Mouse (Mus musculus): Measurements from ENCODE around the gene Fhit. TPM values are rescaled to one million over a fixed set of nuclear protein-coding genes. Genes with fewer than 3 reads are reported as not detected.

The Fhit gene
- polyA plus RNA-seq, 1 experiment from 2014 or later: 8.1 TPM

DNA sequence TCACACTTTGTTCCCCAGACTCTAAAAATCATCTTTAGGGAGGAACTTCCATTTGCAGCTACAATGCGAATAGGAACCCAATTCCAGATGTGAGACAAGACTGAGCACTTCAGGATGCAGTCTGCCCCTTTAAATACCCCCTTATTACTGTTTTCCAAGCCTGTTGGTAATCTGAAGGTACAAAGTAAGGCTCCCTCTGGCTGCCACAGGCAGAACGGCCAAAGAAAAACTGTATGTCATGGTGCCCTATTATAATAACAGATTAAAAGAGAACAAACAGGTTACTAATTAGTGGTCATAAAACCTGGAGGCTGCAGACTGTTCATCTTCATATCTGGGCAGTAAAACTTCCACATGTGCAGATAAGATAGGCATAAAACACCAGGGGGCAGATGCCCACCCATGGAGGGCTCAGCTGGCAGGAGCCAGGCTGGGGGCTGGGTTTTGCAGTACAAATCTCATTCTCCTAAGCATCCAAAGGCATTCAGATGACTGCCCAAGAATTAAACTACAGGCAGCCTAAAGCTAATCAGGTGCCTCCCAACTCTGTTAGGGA is 1439.8 kb downstream of the Fhit start:
- Histone ChIP-seq H3K27me3 (replicated peaks; ENCODE audit: control insufficient read depth, insufficient read depth, low read length) (no peaks in the 10 kb centered on the region), H3K4me2 (ENCODE audit: low read length) (no peak overlapping the region), H3K36me3 (ENCODE audit: control insufficient read depth, insufficient read depth, low read length) (no peaks in the 10 kb centered on the region), H3K27ac (ENCODE audit: low read depth, low read length) (no peak overlapping the region), H3K4me1 (ENCODE audit: control insufficient read depth, insufficient read depth, low read length) (no peaks in the 10 kb centered on the region), H3K4me3 (ENCODE audit: low read depth, low read length) (no peak overlapping the region), H3K9me3 (replicated peaks; ENCODE audit: control insufficient read depth, low read length) (no peaks in the 10 kb centered on the region), H3K9ac (ENCODE audit: low read length) (no peak overlapping the region)
- DNase-seq (ENCODE audit: low spot score) (peak; percentile 5), ATAC-seq (no peak)
- WGBS: 49% methylated on average over 2 of the region's 2 CpGs

DNA sequence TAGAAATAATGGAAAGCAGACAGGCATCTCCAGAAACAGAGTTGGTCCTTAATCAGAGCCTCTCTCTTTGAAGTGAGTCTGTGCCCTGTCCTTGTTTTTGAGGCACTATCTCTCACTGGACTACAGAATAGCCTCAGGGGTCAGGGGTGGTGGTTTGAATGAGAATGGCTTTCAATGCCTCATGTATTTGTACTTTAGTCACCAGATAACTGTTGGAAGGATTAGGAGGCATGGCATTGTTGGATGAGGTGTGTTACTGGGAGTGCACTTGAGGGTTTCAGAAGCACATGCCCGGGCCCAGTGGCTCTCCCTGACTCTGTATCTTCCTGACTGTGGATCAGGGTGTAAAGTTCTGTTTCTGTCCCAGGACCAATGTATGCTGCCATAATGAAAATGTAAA is 1463.2 kb downstream of the Fhit start:
- Histone ChIP-seq H3K4me3 (ENCODE audit: low read depth, low read length) (no peak overlapping the region), H3K4me2 (ENCODE audit: low read length) (no peak overlapping the region), H3K27me3 (replicated peaks; ENCODE audit: control insufficient read depth, insufficient read depth, low read length) (no peaks in the 10 kb centered on the region), H3K4me1 (ENCODE audit: control insufficient read depth, insufficient read depth, low read length) (peaks cover 6% of the 10 kb centered on the region; the same call in 1 of the 2 replicates), H3K36me3 (ENCODE audit: control insufficient read depth, insufficient read depth, low read length) (no peaks in the 10 kb centered on the region), H3K9me3 (replicated peaks; ENCODE audit: control insufficient read depth, low read length) (no peaks in the 10 kb centered on the region), H3K27ac (ENCODE audit: low read depth, low read length) (no peak overlapping the region), H3K9ac (ENCODE audit: low read length) (no peak overlapping the region)
- ATAC-seq: no peak
- WGBS: 77% methylated on average over 1 of the region's 1 CpGs
- no peak for DNase-seq (ENCODE audit: low spot score)

DNA sequence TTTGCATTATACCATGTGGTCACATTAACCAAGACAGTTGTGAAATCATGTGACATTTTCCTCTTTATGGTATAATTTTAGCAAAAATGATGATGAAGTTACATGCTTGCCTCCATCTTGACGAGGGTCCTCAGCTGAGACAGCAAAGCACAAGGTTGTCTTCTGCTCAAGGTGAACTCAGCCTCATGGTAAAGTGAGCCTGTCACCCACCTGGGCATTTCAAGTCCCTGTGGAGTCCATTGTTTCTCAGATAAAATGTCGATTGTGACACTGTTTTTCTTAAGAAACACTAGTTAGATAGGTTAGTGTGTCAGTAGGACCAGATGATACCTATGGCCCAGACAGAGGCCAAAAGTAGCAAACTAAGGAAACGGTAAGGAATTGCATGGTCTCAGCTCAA is 1464.7 kb downstream of the Fhit start:
- no peak overlapping the region for H3K9ac ChIP-seq (ENCODE audit: low read length)
- H3K4me1 ChIP-seq (ENCODE audit: control insufficient read depth, insufficient read depth, low read length): peaks cover 6% of the 10 kb centered on the region; the same call in 1 of the 2 replicates
- H3K27me3 ChIP-seq (replicated peaks; ENCODE audit: control insufficient read depth, insufficient read depth, low read length): no peaks in the 10 kb centered on the region; the same call in 1 of the 2 replicates
- WGBS: 89% methylated on average over 3 of the region's 3 CpGs
- H3K4me3 ChIP-seq (ENCODE audit: low read depth, low read length): no peak overlapping the region
- DNase-seq (ENCODE audit: low spot score) (no peak), ATAC-seq (no peak)
- no peaks in the 10 kb centered on the region for H3K36me3 ChIP-seq (ENCODE audit: control insufficient read depth, insufficient read depth, low read length)
- H3K4me2 ChIP-seq (ENCODE audit: low read length): no peak overlapping the region
- no peak overlapping the region for H3K27ac ChIP-seq (ENCODE audit: low read depth, low read length)
- H3K9me3 ChIP-seq (replicated peaks; ENCODE audit: control insufficient read depth, low read length): no peaks in the 10 kb centered on the region

DNA sequence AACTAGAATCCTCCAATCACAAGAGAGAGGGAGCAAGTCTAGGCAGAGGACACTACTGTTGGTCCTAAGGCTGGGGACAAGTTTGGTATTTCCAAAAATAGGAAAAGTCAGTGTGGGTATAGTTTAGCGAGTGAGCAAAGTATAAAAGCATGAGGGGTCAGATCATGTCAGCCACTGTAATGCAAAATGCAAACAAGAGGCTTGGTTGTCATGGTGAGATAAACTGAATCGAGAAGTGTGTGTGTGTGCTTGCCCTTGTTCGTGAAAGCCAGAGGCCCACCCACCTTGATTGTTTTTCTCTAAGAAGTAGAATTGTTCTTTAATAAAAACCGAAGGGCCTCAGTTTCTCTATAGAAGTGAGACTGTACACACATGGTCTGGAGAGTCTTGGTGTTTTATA is 1465.8 kb downstream of the Fhit start:
- no peak overlapping the region for H3K9ac ChIP-seq (ENCODE audit: low read length)
- no peaks in the 10 kb centered on the region; the same call in 1 of the 2 replicates for H3K27me3 ChIP-seq (replicated peaks; ENCODE audit: control insufficient read depth, insufficient read depth, low read length)
- H3K36me3 ChIP-seq (ENCODE audit: control insufficient read depth, insufficient read depth, low read length): no peaks in the 10 kb centered on the region
- WGBS: 18% methylated on average over 4 of the region's 4 CpGs
- DNase-seq (ENCODE audit: low spot score): peak; percentile 7
- no peak overlapping the region for H3K4me3 ChIP-seq (ENCODE audit: low read depth, low read length)
- H3K27ac ChIP-seq (ENCODE audit: low read depth, low read length): no peak overlapping the region
- ATAC-seq: no peak
- no peaks in the 10 kb centered on the region for H3K9me3 ChIP-seq (replicated peaks; ENCODE audit: control insufficient read depth, low read length)
- peaks cover 6% of the 10 kb centered on the region; the same call in 1 of the 2 replicates for H3K4me1 ChIP-seq (ENCODE audit: control insufficient read depth, insufficient read depth, low read length)
- H3K4me2 ChIP-seq (ENCODE audit: low read length): no peak overlapping the region

DNA sequence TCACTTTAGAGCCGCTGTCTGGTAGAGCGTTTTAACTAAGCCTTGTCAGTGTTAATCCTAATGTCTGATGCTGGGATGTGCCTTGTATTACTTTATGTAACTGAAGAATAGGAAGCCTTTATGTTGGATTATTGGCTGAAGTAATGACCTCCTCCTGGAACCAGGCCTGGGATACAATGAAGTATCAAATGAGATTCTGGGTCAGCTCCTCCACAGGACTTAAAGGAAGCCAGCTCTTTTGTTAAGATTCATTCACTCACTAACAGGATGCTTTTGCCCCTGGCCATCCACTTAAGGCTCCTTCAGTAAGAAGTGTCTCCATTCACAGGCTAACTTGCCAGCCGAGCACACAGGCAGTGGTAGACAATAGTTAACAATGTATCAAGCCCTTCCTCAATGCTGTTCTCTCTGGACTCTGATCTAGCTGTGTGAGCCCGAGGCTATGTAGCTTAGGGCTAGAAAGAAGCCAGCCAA is 1466.6 kb downstream of the Fhit start:
- no peaks in the 10 kb centered on the region; the same call in 1 of the 2 replicates for H3K27me3 ChIP-seq (replicated peaks; ENCODE audit: control insufficient read depth, insufficient read depth, low read length)
- H3K4me1 ChIP-seq (ENCODE audit: control insufficient read depth, insufficient read depth, low read length): peaks cover 6% of the 10 kb centered on the region; the same call in 1 of the 2 replicates
- ATAC-seq: peak; percentile 62
- H3K4me3 ChIP-seq (ENCODE audit: low read depth, low read length): no peak overlapping the region
- DNase-seq (ENCODE audit: low spot score): peak; percentile 59
- H3K9ac ChIP-seq (ENCODE audit: low read length): no peak overlapping the region
- no peak overlapping the region for H3K4me2 ChIP-seq (ENCODE audit: low read length)
- no peaks in the 10 kb centered on the region for H3K9me3 ChIP-seq (replicated peaks; ENCODE audit: control insufficient read depth, low read length)
- no peaks in the 10 kb centered on the region for H3K36me3 ChIP-seq (ENCODE audit: control insufficient read depth, insufficient read depth, low read length)
- no peak overlapping the region for H3K27ac ChIP-seq (ENCODE audit: low read depth, low read length)
- 6% methylated on average over 4 of the region's 4 CpGs for WGBS

DNA sequence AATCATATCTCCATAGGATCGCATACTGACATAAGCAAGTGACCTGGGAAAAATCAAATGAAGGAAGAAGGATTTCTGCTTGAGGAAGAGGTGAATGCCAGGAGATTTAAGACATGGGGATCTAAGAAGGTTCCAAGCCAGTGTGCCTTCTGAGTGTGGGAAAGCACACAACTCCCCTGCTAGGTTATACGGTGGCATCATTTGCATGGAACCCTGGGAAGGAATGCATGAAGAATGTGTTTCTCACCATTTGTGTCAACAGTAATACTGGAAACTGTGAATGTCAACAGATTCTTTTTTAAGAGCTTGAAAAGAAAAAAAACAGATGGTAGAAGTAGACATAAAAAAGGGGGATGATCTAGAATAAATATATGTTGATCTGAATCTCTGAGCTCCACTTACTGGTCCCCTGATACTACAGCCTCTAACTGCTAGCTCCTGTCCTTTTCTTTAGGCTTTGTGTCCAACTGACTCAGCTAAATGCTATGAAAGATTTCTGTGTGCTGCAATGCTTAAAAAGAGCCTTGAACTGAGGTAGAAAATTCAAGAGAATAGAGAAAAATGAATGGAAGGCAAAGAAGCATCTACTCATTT is 1473.1 kb downstream of the Fhit start:
- H3K4me3 ChIP-seq (ENCODE audit: low read depth, low read length): no peak overlapping the region
- no peak overlapping the region for H3K27ac ChIP-seq (ENCODE audit: low read depth, low read length)
- no peaks in the 10 kb centered on the region for H3K4me1 ChIP-seq (ENCODE audit: control insufficient read depth, insufficient read depth, low read length)
- DNase-seq (ENCODE audit: low spot score): no peak
- no peaks in the 10 kb centered on the region for H3K9me3 ChIP-seq (replicated peaks; ENCODE audit: control insufficient read depth, low read length)
- no peaks in the 10 kb centered on the region; the same call in 1 of the 2 replicates for H3K27me3 ChIP-seq (replicated peaks; ENCODE audit: control insufficient read depth, insufficient read depth, low read length)
- no peak overlapping the region for H3K9ac ChIP-seq (ENCODE audit: low read length)
- H3K36me3 ChIP-seq (ENCODE audit: control insufficient read depth, insufficient read depth, low read length): no peaks in the 10 kb centered on the region
- H3K4me2 ChIP-seq (ENCODE audit: low read length): no peak overlapping the region
- no peak for ATAC-seq
- 88% methylated on average over 2 of the region's 2 CpGs for WGBS

DNA sequence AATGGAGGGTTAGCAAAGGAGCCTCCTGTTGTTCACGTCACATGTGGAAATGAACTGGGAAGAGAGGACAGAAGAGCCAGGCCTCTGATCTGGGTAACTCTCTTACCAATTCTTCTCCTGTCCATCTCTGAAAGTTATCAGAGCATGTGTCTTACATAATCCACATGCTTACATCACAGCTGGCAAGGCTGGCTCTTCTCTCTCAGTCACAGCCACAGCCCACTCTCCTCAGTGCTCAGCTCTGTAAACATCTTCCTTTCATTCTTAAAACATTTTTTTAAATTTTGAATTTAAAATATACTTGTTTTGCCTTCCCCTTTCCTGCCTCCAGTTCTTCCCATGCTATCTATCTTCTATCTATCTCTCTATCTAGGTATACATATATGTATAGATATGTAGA is 1477.5 kb downstream of the Fhit start:
- no peaks in the 10 kb centered on the region for H3K36me3 ChIP-seq (ENCODE audit: control insufficient read depth, insufficient read depth, low read length)
- H3K4me1 ChIP-seq (ENCODE audit: control insufficient read depth, insufficient read depth, low read length): no peaks in the 10 kb centered on the region
- H3K4me2 ChIP-seq (ENCODE audit: low read length): no peak overlapping the region
- H3K27ac ChIP-seq (ENCODE audit: low read depth, low read length): no peak overlapping the region
- H3K9ac ChIP-seq (ENCODE audit: low read length): no peak overlapping the region
- no peak for ATAC-seq
- no peaks in the 10 kb centered on the region for H3K9me3 ChIP-seq (replicated peaks; ENCODE audit: control insufficient read depth, low read length)
- H3K27me3 ChIP-seq (replicated peaks; ENCODE audit: control insufficient read depth, insufficient read depth, low read length): no peaks in the 10 kb centered on the region
- 60% methylated on average over 1 of the region's 1 CpGs for WGBS
- DNase-seq (ENCODE audit: low spot score): no peak
- H3K4me3 ChIP-seq (ENCODE audit: low read depth, low read length): no peak overlapping the region

DNA sequence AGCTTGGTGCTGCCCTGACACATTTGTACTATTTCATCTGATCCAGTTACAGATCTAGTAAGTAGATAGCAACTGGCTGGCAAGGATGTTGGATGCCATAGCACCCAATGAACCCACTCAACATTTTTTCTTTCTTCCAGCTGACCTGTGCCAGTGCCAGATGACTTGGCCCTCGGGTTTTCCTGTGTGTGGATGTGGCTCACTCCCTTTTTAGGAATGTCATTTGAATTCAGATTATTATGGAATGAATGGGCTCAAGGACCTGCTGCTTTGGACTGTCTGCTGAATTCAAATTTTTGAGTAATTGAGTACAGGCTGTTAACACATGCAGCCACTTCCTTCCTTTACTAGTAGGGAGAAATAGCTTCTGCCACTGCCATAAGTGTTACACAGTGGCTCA is 1489.1 kb downstream of the Fhit start:
- H3K9me3 ChIP-seq (replicated peaks; ENCODE audit: control insufficient read depth, low read length): 0 out of 2 replicates have a peak, but pooled peaks cover 3% of the 10 kb centered on the region
- no peak for ATAC-seq
- no peak overlapping the region for H3K9ac ChIP-seq (ENCODE audit: low read length)
- no peaks in the 10 kb centered on the region for H3K4me1 ChIP-seq (ENCODE audit: control insufficient read depth, insufficient read depth, low read length)
- DNase-seq (ENCODE audit: low spot score): no peak
- no peak overlapping the region for H3K4me2 ChIP-seq (ENCODE audit: low read length)
- 59% methylated on average over 1 of the region's 1 CpGs for WGBS
- no peaks in the 10 kb centered on the region for H3K27me3 ChIP-seq (replicated peaks; ENCODE audit: control insufficient read depth, insufficient read depth, low read length)
- H3K4me3 ChIP-seq (ENCODE audit: low read depth, low read length): no peak overlapping the region
- H3K36me3 ChIP-seq (ENCODE audit: control insufficient read depth, insufficient read depth, low read length): no peaks in the 10 kb centered on the region
- no peak overlapping the region for H3K27ac ChIP-seq (ENCODE audit: low read depth, low read length)

DNA sequence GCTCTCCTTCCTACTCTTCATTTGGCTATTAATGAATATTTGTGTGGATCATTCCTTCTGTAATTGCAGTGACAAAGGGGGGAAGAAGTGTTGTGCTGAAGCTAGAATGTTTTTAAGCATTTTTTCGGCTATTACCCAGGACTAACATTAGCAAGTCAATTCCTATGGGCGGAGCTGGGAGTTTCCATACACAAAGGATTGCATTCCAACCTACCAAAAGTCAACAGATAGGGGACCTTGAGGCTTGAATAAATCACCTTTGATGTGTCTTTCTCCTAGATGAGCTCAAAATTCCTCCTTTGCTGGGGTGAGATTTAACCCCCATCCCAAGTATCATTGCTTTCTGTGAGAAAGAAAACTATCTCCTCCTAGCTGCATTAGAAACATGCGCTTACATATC is 1490.1 kb downstream of the Fhit start:
- no peak overlapping the region for H3K27ac ChIP-seq (ENCODE audit: low read depth, low read length)
- H3K36me3 ChIP-seq (ENCODE audit: control insufficient read depth, insufficient read depth, low read length): no peaks in the 10 kb centered on the region
- H3K4me3 ChIP-seq (ENCODE audit: low read depth, low read length): no peak overlapping the region
- no peaks in the 10 kb centered on the region for H3K4me1 ChIP-seq (ENCODE audit: control insufficient read depth, insufficient read depth, low read length)
- DNase-seq (ENCODE audit: low spot score) (no peak), ATAC-seq (no peak)
- H3K9ac ChIP-seq (ENCODE audit: low read length): no peak overlapping the region
- 0 out of 2 replicates have a peak, but pooled peaks cover 3% of the 10 kb centered on the region for H3K9me3 ChIP-seq (replicated peaks; ENCODE audit: control insufficient read depth, low read length)
- no peaks in the 10 kb centered on the region for H3K27me3 ChIP-seq (replicated peaks; ENCODE audit: control insufficient read depth, insufficient read depth, low read length)
- WGBS: 52% methylated on average over 3 of the region's 3 CpGs
- no peak overlapping the region for H3K4me2 ChIP-seq (ENCODE audit: low read length)

Measured in forebrain, embryonic 14.5 days (tissue).